Mouse (Mus musculus): Measurements from ENCODE around the gene Chit1.

The Chit1 gene

GRCm38 (mm10) chr1:134192024-134192423 is 81.0 kb downstream of the Chit1 start:
- no peak for DNase-seq

DNA sequence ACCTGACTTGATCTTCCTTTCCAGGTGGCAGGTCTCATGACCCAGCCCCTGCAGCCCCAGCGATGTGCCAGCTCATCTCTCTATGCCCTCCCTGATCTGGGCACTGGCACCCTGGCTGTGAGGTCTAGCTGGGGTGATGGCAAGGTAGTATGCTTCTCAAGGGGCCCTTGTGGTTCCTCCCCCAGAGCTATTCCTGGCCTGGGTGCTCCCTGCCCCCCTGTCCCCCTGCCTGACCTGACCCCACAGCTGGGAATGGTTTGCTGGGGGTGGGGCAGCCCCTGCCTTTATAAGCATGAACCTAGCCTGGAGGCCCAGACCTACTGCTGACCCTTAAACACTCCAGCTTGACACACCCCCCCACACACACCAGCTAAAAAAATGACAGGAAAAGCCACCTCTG is 82.1 kb downstream of the Chit1 start, which contains the start of gene Mybph:
Gene Mybph (plus strand): TSS at position 323 of the 400 bp plus-strand sequence.
- no peak for DNase-seq

DNA sequence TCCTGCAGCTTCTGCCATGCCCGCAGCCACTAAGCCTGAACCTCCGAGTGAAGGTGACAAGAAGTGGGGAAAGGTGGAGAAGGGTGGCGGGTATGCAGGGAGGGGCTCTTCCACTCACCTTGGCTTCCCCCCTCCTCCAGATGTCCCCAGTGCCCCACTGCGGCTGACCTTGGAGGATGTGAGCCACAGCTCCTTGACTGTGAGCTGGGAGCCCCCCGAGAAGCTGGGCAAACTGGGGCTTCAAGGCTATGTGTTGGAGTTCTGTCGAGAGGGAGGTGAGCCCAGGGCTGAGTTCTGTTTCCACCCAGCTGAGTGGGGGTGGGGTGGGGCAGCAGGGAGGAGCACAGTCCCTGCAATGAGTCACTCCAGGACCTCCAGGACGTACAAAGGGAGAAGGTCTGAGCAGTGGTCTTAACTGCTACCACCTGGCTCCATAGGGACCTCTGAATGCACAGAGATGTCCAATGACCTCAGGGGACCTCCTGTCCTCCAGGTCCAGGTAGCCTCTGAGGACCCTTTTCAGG is 82.7 kb downstream of the Chit1 start:
- DNase-seq = no peak

GRCm38 (mm10) chr1:134194298-134195022 is 83.4 kb downstream of the Chit1 start:
- no peak for DNase-seq

DNA sequence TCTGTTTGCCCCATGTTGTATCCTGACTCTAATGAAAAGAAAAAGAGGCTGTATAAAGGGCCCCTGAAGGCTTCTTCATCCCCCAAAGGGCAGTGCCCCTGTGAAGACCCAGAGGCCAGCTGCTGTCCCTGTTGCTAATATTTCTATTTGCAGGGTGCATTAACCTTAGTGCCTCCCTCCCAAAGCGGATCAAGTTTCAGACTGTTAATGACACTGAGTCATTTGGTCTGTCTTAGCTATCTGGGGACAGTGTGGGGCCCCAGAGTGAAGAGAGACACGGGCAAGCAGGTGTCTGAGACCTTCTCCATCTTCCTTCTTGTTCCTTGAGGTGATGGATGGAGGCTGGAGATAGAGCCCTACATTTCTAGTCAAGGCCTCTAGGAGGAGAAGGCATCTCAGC is 84.1 kb downstream of the Chit1 start:
- DNase-seq = no peak

- DNase-seq = peak; percentile 85
These were observed 84.5 kb downstream of the Chit1 start for GRCm38 (mm10) chr1:134195571-134195970.

DNA sequence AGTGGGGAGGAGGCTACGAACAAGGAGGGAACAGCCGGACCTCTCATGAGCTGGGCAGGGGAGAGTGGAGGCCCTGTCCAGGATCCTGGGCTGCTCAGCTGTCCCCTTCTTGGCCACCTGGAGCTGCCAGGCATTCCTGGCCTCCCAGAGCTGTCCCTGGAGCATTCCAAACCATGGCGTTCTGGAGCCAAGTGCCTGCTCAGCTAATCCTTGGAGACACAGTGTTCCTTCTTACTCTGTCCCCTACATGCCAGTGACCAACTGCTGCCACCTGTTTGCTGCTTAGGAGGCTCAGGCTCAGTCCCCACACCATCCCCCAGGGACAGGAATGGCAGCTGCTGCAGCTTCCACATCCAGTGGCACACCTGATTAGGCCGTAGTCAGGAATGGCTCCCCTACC is 84.9 kb downstream of the Chit1 start:
- no peak for DNase-seq

DNA sequence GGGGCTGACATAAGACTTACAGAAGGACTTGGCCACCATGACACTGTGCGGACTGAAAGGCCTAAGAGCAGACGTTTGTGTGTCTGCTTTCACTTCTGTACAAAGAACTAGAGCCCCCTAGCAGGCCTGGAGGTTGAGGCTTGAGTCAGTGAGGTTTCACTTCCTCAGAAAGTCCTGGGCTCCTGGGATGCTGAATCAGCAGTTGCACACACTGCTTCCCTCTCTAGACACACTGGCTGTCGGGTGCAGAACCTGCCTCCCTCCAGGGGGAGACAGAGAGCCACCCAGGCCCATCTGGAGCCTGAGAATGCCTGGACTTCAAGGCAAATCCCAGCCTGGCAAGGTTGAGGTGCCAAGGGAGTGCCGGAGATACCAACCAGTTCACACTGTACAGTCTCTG is 85.3 kb downstream of the Chit1 start:
- peak; percentile 92 for DNase-seq

DNA sequence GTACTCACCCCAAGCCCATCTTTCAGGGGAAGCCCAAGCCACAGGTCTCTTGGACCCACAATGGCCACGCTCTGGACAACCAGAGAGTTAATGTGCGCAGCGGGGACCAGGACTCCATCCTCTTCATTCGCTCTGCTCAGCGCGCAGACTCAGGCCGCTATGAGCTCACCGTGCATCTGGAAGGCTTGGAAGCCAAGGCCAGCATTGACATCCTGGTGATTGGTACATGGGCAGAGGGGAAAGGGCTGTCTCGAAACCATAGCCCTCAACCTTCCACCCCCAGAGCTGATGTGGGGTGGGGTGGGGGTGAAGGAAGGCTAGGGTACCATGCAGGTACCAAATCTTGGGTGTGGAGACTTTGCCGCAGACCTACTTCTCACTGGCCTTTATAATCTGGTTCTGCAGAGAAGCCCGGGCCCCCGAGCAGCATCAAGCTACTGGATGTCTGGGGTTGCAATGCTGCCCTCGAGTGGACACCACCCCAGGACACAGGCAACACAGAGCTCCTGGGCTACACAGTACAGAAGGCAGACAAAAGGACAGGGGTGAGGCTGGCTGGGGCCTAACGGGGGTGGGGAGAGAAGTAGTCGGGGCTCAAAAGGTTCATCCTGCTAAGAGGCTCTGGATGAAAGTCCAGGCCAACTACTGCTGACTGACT is 86.4 kb downstream of the Chit1 start:
- DNase-seq = no peak

DNA sequence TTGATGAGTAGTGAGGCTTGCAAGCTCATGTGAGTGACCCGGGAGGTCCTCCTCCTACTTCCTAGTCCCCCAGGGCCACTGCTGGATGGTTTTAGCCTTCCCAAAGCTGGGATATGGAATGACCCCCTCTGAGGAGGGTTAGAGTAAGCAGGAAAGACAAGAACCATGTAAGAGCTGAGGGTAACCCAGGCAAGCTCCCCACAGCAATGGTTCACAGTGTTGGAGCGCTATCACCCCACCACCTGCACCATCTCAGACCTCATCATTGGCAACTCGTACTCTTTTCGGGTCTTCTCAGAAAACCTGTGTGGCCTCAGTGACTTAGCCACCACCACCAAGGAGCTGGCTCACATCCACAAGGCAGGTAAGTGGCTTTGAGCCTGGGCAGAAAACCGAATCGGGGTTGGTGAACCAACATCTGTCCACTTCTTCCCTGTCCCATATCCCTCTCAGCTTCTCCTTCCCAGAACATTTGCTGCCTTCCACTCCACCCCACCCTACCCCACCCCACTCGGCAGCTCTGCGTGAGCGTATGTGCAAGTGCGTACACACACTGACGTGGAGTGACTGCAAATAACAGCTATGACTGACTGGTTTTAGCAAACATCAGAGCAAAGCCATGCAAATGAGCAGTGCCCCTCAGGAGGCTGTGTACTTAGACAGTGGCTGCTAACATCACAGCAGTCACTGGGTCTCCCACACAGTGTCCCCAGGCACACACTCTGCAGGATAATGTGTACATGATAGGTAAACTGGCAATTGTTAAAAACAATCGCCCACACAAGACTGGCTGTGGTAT is 87.4 kb downstream of the Chit1 start:
- no peak for DNase-seq

DNA sequence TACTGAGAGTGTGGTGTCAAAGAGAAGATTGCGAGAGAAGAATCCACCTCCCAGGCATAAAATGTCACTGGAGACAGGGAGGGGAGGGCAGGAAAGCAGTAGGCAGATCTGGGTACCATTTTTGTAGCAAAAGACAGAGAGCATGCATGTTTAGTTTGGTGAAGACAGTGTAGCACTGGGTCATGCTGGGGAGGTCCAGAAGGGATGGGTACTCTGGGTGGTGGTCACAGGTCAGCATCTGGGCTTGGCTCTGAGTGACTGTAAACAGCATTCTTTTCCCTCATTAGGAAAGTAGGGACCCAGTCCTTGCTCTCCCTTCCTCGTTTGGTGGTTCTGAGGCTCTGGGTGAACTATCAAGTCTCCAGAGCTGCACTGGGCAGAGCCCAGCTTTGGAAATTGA is 89.4 kb downstream of the Chit1 start:
- no peak for DNase-seq
